Mouse (Mus musculus): ENCODE results near the gene Hoxb3.

The Hoxb3 gene

DNA sequence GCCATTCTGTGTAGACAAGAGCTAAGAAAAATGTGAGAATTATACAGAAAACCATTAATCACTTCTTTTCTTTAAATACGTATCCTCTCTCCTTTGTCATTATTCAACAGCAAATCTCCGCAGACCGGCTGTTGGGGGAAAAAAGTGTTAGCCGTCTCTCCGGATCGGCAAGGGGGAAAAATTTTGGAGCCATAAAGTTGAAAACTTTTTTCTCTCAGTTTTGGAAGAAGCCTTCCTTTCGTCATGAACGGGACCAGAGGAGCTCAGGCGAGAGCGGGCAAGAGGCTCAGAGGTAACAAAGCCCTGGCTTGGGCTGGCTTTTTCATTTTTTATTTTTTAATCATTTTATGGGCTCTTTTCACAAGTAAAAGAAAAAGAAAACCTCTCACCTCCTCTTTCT lies at the start of gene Hoxb3:
TSS of gene Hoxb3 (plus strand) at position 173 of the 400 bp plus-strand sequence.
- no peak for DNase-seq

DNA sequence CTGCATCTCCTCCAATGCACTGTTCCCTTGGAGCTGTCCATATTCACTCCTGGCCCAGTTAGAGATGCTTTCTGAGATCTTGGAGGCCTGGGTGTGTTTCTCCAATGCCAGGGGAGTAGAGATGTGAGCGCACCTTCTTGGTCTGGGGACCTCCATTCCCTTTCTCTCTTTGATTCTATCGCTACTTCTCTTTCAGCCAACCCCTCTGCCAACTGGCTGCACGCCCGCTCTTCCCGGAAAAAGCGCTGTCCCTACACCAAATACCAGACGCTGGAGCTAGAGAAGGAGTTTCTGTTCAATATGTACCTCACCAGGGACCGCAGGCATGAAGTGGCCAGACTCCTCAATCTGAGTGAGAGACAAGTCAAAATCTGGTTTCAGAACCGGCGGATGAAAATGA lies 48.7 kb upstream of the Hoxb3 start:
- DNase-seq, result no peak

DNA sequence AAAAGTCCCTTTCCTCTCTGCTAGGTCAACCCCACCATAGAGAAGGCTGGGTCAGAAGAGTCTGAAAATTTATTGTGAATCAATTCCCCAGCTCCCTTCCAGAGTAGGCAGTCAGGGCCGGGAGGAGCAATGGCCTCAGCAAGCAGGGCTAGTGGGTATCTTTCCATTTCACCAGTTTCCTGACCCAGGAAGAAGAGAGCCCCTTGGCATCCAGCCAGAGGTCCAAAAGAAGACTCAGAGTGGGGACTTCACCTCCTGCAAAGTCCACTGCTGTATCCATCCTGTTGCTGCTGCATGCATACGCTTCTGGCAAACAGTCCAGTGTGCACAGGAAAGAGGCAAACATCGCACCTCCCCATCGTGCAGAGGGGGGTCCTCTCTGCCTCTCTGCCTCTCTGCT lies 47.2 kb upstream of the Hoxb3 start:
- no peak for DNase-seq

DNA sequence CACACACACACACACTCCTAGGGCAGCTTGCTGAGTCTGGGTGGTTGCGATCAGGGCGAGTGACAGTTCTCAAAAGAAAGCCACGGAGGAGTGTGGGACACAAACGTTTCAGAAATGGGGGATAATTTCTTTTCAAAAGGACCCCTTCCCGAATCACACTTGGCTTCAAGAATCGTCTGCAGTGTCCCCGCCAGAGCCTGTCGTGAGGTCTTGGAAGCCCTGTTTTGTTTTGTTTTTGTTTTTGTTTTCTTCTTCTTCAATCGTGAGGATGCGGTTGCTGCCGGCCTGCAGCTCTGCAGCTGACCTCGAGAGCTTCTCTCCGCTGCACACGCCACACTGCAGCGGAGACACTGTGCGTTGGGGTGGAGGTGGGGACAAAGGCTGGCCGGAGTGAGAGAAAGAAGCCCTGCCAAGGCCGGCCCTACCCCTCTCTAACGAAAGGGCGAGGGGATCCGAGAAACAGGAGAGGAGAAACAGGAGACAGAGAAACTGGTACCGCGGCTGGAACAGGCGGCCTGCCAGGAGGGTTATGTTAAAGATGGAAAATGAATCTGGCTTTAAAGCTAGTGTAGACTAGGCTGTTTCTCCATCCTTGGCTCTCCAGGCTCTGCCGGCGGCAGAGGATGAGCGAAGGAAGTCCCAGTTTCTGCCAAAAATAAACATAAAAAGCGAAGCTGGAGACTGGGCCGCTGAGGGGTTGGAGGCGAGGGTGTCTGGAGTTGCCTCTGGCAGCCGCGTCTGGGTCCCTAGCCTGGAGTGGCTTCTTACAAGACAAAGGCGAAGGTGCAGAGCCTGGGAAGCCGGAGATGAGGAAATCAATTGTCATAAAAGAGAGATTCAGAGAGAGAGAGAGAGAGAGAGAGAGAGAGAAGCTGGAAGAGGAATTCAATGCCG lies 45.7 kb upstream of the Hoxb3 start:
- no peak for DNase-seq

DNA sequence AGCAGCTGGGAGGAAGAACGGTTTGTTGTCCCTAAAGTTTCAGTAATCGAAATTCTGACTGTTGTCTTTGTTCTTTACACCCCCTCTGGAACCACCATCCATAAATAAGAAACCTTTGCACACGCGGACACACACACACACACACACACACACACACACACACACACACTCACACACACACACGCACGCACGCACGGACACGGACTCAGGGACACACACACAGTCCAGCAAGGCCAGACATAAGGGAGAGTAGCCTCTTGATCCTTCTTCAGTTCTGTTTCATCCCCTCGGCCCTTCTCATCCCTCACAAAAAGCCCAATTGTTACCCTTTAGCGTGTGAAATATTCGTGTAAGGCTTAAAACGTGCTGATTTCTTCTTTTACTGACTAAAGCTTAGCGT lies 44.8 kb upstream of the Hoxb3 start:
- DNase-seq, result no peak

DNA sequence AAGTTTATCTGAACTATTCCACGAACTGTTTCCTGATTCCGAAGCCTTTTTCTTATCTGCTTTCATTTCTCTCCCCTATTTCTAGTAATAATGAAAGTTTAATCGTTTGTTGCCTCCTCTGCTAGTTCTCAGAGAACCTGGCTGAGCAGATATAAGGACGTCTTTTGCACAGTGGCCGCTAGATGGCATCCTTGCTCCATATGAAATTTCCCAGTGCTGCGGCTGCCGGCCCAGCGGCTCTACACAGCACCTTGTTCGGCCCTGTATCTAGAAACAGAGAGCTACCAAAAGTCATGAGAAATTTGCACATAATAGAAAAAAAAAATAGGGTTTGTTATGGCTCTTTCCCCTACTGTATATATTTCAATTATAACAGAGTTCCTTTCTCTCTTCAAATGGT lies 44.4 kb upstream of the Hoxb3 start:
- peak; percentile 82 for DNase-seq

DNA sequence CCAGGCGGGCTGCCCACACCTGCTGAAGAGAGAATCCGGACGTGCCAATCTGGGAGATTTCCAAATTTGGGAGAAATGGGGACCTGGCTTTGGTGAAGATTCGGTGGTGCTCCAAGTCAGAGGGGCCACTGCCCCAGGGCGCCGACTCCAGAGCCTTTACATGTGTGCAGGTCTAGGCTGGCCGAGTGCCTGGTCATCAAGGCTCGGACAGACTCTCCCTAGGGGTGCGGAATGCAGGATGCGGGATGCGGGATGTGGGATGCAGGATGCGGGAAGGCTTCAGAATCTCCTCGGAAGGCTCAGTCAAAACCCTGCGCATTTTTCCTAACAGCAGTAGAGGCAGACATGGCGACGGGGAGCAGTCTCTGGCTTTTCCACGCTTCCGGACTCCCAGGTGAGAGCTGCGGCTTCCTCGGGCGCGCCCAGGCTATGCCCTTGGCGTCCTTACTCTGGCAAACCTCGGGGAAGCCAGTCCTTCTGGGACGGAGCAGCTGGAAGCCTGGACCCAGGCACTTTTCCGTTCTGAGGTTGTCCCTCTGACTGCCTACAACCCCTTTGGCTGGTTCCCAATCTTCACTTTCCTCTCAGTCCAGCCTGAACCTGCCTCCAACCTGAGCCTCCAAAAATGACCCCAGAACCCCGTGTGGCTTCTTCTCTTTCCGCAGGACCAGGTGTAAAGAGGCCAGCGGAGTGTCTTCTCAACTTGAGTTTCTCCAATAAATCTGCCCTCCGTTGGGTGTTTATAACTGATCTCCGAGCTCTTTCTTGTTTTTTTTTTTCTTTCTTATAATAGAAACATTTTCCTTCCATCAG lies 43.5 kb upstream of the Hoxb3 start:
- no peak for DNase-seq

DNA sequence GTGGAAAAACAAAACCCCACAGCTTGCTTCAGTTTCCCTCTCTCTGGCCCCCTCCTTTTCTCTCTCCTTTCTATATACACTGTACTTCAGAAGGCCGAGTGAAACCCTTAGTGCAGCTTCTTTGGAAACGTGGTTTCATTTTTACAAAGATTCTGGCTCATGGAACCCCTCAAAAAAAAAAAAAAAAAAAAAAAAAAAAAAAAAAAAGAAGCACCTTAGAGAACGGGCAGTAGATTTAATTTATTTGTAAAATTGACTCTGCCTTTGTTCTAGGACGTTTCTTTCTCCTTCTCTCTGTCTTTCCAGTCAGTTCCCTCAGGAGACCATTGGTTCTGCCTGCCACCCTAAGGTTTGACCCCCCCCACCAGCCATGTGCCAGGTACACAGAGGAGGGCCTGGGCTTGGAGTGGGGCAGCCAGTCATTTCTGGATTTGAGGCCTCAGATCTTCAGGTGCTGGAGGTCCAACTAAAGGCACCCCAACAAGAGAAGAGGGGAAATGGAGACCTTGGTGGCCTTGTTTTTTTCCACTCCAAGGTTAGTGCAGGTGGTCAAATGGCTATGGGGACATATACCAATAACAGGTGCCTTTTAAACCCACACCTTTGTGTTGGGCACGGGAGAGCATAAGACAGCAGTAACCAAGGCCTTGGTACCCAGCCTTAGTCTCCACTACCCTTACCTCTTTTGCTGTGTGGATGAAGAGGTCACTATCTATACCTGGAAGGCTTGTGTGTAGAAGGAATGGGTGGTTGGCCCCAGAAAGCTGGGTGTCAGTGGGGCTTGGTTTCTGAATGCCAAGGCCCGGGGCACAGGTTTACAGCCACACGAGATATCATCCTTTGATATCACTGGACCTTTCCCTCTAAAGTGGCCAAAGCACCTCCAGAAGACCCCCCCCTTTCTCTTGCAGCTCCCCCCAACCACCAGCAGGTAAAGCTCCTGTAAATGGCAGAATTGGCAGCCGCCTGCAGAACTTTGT lies 42.4 kb upstream of the Hoxb3 start:
- DNase-seq, result no peak

DNA sequence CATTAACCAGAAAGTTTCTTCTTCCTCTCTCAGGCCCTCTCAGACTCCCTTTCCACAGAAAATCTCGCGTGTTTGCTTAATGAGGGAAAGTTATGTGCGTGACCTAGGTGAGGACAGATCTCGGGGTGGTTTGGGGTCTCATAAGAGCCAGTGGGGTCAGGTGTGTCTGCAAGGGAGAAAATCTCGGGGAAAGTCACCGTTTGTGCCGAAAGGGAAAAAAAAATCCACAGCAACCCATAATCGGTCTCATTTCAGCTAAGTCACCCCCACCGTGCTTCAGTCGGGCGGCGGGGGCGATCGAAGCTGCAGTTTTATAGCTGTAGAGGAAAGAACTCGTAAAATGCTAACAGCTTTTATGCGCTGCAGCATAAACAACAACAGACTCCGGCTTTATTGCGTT lies 41.7 kb upstream of the Hoxb3 start:
- DNase-seq, result no peak

DNA sequence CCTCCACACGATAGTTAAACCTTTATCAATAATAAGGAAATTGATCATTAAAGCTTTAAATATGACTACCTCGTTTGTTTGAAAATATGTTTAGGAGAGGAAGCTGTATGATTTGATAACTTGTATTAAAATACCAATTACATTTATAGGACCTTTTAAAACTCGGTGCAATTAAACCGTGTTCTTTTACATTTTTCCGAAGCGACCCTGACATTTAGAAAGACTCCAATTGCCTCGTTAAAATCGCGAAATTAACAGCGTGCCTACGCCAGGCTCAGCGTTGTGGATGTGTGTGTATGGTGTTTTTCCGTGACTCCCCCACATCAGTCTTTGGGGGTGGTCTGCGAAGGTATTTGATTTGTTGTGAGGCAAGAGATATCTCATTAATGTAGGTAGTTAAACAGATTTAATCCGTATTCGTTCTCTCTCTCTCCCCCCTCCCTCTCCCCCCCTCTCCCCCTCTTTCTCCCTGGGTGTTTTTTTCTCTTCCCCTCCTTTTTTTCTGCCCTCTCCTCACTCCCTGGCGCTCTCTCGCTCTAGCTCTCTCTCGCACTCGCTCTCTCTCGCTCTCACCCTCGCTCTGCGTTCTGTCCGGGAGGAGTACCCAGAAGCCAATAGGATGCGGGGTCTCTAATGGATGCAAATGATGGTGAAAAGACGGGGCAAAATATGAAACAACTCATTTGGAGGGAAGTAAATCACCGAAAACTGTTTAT lies 41.1 kb upstream of the Hoxb3 start, which contains the start of gene Hoxb8:
TSS of gene Hoxb8 (plus strand) at position 51 of the 716 bp plus-strand sequence.
- DNase-seq, result no peak

DNA sequence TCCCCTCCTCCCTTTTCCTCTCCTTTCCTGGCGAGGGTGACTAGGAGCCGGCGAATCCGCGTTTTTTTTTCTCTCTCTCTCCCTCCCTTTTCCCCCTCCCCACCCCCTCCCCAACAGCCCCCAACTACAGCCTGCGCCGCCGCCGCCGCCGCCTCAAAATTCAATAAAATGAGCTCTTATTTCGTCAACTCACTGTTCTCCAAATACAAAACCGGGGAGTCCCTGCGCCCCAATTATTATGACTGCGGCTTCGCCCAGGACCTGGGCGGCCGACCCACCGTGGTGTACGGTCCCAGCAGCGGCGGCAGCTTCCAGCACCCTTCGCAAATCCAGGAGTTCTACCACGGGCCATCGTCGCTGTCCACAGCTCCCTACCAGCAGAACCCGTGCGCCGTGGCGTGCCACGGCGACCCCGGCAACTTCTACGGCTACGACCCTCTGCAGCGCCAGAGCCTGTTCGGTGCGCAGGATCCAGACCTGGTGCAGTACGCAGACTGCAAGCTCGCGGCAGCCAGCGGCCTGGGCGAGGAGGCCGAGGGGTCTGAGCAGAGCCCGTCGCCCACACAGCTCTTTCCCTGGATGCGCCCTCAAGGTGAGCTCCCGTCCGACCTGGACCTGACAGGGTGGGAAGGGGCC lies 40.2 kb upstream of the Hoxb3 start:
- no peak for DNase-seq

DNA sequence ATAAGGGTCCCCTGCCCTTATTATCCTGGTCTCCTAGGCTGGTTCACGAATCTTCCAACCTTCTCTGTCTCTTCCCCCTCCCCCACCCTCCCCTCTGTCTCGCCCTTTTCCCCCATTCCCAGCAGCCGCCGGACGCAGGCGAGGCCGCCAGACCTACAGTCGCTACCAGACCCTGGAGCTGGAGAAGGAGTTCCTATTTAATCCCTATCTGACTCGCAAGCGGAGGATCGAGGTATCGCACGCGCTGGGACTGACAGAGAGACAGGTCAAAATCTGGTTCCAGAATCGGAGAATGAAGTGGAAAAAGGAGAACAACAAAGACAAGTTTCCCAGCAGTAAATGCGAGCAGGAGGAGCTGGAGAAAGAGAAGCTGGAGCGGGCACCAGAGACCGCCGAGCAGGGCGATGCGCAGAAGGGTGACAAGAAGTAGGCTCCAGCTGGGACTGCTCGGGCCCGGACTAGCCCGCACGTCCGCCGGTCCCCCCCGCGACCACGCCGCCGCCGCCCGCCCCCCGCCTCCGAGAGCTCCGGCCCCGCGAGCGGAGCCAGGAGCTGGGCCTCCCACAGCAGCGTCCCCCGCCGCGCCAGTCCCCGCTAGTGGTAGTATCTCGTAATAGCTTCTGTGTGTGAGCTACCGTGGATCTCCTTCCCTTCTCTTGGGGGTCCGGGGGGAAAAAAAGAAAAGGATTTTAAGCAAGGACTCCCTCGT lies 38.9 kb upstream of the Hoxb3 start:
- DNase-seq, result no peak

DNA sequence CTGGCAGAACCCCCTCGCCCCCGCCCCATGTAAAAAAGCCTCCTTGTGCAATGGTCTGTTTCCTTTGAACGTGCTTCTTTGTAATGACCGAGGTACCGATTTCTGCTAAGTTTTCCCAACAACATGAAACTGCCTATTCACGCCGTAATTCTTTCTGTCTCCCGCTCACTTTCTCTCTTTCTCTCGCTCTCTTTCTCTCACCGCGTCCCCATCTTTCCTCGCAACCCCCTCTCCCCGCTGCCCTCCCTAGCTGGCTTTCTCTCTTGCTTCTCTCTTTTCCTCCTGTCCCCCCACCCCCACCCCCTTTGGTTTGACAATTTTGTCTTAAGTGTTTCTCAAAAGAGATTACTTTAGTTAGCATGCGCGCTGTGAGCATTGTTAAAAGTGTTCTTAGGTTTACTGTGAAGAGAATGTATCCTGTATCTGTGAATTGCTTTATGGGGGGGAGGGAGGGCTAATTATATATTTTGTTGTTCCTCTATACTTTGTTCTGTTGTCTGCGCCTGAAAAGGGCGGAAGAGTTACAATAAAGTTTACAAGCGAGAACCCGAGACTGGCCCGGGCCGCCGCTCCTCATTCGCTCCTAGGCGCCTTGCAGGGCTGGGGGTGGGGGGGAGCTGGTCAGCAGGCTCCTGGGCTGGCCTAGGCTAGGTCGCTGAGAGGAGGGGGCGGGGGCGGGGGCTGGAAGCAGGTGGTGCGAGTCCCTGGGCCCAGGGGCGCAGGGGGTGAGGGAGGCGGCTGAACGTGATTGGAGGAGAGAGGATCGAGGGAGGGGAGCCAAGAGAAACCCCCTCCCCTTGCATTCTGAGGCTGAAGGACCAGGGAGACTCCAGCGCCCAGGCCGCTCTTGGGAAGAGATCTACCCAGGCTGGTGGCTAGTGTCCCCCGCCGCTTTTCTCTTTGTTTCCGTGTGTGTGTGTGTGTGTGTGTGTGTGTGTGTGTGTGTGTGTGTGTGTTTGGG lies 38.1 kb upstream of the Hoxb3 start:
- DNase-seq, result no peak

DNA sequence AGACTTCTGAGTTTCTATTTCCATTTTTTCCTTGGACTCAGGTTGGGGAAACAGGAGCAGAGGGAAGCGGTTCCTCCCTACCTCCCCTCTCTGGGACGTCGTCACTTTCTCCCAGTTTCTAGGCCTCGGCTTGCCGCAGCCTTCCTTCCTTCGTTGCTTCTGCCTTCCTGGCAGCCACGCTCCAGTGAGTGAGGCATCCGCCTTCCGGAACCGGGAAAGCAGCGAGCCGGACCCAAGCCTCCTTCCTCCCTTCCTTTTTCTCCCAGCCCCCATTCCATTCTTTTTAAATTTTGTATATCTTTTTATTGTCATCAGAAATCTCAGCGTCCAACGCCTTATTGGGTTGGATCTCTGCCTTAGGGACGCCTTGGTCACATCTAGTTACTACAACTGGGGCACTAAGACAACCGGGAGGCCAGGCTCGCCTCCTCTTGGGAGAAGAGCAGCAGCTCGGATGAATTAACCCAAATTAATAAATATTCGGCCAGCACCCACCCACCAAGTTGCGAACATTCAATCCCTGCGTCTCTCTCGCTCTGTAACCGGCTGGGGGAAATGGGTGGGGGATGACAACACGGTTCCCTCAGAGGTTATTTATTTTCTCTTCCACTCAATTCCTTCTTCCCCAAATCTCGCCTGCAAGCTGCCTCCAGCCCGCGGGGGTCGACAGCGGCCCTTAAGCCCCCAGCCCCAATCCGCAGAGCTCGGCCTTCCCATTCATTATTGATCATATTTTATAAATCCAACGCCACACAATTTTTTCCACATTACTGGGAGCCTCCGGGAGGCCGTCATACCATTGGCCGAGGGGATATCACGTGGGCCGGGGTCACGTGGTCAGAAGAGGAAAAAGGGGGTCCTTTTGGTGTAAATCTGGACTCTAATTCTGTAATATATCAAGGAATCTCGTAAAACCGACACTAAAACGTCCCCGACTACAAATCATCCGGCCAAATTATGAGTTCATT lies 37.1 kb upstream of the Hoxb3 start, which contains the start of gene Hoxb7:
TSS of gene Hoxb7 (plus strand) at position 853 of the 968 bp plus-strand sequence.
- no peak for DNase-seq

DNA sequence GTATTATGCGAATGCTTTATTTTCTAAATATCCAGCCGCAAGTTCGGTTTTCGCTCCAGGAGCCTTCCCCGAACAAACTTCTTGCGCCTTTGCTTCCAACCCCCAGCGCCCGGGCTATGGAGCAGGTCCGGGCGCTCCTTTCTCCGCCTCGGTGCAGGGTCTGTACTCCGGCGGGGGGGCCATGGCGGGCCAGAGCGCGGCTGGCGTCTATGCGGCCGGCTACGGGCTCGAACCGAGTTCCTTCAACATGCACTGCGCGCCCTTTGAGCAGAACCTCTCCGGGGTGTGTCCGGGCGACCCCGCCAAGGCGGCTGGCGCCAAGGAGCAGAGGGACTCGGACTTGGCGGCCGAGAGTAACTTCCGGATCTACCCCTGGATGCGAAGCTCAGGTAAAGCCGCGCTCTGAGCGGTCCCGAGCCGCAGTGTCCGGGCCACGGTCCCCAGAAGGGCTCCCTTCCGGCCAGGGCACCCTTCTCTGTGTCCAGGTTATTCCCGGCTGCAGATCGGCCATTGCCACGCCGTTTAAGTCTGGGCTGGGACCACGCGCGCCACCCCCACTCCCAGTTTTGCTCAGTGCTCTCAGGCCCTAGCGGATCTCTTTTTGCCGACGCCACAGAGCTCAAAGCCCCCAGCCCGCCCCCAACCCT lies 36.3 kb upstream of the Hoxb3 start:
- no peak for DNase-seq

DNA sequence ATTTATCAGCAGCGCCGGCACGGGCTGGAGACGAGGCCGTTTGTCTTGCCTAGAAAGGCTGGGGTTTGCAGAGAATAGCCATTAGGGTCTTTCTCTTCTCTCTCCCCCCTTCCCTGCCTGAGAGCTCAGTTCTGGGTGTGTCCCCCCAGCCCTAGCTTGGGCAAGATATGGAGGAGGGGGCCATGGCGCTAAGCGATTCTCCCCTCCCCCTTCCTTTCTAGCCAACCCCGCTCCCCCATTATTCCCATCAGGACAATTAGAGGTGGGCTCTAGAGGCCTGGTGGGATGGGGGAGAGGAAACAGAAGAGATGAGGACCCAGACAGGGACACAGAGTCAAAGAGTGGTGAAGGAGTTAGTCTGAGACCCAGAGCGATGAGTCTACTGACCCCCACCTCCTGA lies 35.7 kb upstream of the Hoxb3 start:
- no peak for DNase-seq

DNA sequence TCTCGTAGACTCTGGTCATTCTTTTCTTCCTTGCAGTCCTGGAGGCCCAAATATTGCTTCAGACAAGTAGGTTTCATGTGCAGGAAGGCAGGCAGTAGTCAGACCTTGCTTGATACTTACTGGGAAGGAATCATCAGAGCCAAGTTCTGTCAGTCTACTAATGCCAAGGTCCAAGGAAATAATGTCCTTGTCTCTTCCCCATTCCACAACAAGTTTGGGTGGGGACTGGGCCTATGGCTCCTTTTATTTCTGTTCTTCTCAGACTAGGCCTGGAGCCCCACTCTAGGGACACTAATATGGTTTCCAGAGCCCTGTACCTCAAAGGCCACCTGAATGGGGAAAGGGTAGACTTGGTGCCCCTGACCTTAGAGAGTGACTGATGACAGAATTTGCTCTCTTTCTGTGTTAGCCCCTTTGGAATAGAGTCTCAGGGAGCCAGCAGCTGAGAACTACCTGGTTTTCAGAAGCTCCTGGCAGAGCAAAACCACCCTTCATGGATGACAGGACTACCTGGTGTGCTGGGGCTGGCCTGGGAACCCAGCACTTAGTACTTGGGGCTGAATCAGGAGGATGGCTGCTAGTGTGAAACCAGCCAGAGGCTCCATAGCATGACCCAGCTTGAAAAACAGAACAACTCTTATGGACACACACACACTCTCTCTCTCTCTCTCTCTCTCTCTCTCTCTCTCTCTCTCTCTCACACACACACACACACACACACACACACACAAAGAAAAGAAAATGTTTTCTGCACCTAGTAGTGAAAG lies 34.5 kb upstream of the Hoxb3 start:
- DNase-seq, result no peak

Measured in cerebellum, adult 8-10 months (tissue).